Mouse (Mus musculus) kidney, postnatal 36 days (tissue): ENCODE results near the gene Plk1.

ENCODE experiments used
- DNase-seq, 2 experiments: peaks; one replicate each; pipeline ENCODE4 v3.0.0; 2021 to 2022; ENCODE audit warnings: mixed read lengths in 2 of 2

Plk1 gene

DNA sequence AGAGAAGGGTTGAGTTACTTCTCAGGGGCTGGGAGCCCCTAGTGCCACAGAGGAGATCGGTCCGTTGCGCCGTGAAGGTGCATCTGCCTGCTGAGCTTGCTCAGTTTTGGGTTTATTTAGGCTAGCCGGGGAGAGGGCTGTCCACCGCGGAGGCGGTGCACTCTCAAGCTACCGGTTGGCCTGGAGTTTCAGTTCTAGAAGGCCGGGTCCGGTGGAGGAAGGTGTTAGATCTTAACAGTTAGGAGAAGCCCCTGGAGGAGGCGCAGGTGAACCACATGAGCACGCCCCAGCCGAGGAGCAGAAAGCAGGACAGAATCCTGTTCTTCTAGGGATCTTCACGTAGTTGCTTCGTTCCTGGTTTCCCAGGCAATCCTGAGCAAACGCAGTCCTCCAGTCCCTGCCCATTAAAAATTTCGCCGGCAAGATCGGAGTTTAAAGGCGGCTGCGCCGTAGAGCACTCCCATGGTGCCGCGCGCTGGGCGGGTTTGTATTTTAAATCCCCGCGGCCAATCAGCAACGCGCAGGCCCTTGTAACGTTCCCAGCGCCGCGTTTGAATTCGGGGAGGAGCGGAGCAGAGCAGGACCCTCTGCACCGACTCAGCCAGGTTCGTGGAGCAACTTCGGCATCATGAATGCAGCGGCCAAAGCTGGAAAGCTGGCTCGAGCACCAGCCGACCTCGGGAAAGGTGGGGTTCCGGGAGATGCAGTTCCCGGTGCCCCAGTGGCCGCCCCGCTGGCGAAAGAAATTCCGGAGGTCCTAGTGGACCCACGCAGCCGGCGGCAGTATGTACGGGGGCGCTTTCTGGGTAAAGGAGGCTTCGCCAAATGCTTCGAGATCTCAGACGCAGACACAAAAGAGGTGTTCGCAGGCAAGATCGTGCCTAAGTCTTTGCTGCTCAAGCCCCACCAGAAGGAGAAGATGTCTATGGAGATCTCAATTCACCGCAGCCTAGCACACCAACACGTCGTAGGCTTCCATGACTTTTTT is at the start of gene Plk1:
Plk1 (plus strand) TSS at position 525 of the 988 bp plus-strand sequence.
- DNase-seq = peak; percentile 79 to 90

DNA sequence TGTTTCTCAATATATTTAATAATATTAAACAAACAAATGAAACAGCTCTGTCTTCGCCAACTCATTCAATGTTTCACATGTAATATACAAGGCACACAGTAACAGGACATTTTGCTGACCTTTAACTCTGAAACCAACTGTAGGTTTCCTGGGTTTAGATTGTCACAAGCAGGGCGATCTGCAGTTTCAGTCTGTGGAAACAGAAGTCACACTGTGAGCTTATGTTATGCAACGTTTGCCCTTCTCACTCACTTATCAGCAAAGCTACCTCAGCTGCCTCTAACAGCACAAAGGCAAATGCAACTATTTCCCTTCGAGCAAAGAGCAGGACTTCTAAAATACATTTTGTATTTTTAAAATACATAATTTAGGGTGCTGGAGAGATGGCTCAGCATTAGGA is 35.7 kb upstream of the Plk1 start:
- no peak for DNase-seq

DNA sequence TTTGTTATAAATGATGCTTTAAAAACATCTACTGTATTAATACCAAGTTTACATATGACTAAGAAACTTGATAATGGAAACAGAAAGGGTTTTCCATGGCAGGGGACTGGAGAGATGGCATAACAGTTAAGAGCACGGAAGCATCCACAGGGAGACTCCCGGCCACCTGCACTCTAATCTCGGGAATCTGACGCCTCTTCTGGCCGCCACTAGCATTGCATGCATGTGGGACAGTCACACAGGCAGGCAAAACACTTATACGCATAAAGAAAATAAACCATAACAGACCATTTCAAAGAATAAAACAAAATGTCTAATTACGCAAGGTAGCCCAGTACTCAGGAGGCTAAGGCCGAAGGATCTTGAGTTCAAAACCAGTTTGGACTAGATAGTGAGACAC is 33.6 kb upstream of the Plk1 start:
- peak in 1 of 2 experiments; percentile 24 for DNase-seq

DNA sequence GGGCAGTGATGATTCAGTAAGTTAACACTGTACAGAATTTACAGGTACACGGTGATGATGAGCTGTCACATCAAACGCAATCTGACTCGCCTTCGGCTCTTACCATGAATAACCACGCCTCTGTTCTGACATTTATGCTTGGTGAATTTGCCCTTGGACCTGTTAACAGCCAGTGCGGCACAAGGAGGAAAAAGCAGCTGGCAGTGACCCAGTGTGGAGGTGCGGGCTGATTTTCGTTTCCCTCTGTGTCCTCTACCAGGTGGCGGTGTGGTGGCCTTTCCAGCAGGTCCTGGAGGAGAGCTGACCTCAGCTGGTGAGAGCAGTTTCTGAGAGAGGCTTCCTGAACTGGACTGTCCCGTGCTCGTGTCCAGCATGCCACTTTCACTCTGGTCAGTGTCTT is 32.3 kb upstream of the Plk1 start:
- DNase-seq = peak in 1 of 2 experiments; percentile 73

DNA sequence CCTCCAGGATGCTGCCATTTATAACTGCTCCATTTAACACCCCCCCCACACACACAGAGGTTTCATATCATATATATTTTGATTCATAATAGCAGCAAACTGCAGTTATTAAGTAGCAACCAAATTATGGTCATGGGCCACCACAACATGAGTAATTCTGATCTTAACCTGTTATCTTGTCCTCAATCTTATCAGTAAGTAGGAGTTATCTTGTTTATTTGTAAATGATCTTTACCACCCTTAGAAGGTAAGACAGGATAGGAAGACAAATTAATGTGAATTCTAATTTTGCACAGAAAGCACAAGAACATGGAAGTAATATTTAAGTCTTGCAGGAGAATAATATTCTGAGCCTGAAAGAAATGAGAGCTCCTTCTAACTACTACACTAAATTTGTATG is 27.4 kb upstream of the Plk1 start:
- DNase-seq = no peak

DNA sequence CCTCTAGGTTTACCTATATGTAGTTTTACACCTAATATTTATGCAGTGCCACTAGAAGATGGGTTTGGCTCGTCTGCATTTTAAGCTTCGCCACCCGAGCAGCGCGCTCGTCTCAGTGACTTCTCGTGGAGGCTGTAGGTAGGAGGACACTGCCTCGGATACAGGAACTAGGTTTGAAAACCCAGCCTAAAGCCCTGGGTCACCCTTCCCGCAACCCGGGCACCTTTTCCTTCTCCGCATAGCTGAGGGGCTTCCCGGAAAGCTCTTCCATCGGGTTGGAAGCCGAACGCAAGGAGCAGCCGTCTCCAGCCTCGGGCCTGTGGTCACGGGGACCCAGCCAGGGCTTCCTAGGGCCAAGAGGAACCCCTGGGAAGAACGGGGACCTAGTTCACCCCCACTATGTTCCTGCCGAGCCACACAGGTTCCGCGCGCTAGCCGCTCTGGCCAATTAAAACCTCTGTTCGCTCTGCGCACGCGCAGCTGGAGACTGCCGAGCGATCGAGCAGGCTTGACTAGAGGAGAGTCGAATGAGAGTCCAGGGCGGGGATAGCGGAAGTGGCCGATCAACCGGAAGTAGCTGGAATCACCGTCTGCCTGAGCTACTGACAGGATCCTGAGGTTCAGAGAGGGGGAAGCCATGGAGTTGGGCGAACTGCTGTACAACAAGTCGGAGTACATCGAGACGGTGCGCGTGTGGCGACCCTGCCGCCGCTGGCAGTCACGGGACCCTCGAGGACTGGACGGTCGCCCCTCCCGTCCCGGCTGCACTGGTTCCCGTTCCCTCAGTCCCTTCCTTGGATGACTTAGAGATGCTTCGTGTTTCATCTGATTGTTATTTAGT is 26.5 kb upstream of the Plk1 start, which contains the start of the genes Palb2 and Dctn5:
Palb2 (minus strand) TSS at position 489 of the 841 bp plus-strand sequence.
Dctn5 (plus strand) TSS at position 545 of the 841 bp plus-strand sequence.
- peak; percentile 97 to 98 for DNase-seq

DNA sequence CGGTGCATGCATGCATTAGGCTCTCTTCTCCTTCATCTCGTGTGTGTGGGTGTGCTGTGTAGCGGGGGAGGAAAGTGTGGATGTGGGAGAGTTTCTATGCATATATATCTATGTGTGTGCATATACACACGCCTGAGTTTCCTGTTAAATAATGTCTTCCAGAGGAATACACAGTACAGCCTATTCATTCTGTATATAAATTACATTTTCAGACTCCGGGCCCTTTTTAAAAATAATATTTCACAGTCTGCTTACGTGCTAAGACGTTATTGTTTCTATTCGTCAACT is 26.0 kb upstream of the Plk1 start:
- no peak for DNase-seq

DNA sequence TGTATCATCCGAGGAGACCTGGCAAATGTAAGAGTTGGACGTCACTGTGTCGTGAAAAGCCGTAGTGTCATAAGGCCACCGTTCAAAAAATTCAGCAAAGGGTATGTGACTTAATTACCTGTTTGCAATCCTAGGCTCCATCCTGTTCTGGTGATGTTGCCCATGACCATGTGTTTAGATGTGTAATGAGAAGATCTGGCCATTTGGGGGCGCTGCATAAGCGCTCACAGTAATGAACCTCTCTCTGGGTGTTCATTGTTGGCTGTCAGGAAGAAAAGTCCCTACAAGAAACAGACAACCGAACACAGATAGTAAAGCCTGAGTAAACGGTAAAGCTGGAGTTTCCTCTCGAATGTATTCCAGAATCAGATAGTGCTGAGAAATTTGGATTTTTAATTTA is 24.2 kb upstream of the Plk1 start:
- peak; percentile 21 to 63 for DNase-seq

DNA sequence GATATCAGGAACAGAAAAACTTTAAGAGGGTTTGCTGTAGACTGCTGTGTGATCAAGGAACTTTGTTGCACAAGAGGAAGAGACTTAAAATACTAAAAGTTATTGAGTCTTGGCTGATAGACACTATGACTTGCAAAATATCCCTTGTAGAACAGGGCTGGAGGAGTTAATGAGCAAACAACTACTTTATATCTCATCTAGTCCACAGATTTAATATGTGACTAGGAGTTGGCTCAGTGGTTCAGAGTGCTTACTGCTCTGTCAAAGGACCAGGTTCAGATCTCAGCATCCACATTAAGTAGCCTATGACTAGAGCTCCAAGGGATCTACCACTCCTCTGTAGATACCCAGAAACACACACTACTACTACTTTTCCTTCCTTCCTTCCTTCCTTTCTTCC is 22.2 kb upstream of the Plk1 start:
- DNase-seq = peak in 1 of 2 experiments; percentile 56

DNA sequence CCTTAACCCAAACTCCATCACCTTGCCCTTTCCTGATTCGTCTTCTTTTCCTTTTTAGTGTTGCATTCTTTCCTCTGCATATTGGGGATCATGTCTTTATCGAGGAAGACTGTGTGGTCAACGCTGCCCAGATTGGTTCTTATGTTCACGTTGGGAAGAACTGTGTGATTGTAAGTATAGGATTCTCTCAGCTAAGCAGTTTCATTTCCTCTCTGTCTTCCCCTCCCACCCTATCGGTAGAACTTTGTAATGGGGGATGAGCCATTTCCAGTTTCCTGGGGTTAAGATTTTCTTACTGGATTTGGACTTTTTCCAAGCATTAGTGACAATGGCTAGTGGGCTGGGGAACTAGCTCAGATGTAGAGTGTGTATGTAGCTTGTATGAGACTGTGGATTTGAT is 21.0 kb upstream of the Plk1 start:
- no peak for DNase-seq

DNA sequence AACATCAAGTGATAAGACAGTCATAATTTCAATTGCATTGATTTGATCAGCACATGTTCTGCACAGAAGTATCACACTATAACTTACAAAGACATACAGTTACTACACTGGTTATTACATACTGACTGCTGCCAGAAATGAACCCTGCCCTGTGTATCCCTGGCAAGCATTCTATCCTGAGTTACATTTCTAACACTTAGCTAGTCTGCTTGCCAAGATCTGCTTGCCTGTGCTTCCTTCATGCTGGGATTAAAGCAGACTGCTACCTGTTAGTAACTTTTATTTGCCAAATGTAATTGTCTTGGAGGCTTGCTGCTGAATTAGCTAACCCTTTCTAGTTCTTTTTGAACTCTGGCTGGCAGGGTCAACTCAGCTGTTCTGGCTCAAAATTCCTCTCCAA is 18.2 kb upstream of the Plk1 start:
- DNase-seq = peak; percentile 11 to 55

DNA sequence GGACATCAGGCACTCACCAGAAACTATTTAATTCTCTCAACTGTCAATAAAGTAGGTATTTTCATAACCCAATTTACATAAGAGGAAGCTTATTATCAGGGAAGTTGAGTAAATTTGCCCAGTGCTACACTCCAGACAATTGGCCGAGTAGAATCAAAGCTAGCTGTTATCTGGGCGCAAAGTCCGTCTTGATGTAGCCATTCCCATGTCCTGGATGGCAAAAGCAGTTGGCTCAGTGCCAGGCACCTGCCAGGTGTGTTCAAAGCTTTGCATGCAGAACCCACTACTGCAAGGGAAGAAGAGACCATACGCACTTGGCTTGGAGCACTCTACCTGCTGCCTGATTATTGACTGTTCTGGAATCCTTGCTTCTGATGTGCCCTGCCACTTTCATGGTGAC is 6.8 kb upstream of the Plk1 start:
- no peak for DNase-seq

DNA sequence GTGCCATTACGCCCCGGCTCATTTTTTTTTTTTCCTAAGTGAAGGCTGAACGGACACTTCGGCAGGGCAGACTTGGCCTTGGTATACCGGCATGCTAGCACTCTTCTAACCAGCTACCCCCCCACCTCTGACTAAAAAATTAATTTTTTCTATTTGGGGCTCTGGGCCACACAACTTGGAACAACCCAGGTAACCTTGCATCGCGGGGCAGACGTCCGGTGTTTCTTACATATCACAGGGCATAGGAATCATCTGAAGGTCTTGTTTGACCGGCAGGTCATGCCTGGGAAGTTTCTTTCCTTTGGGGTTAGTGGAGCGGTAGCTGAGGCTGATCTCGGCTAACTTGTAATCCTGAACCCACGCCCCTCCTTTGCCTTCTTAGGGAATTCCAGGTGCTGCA is 751 bp upstream of the Plk1 start:
- no peak for DNase-seq

DNA sequence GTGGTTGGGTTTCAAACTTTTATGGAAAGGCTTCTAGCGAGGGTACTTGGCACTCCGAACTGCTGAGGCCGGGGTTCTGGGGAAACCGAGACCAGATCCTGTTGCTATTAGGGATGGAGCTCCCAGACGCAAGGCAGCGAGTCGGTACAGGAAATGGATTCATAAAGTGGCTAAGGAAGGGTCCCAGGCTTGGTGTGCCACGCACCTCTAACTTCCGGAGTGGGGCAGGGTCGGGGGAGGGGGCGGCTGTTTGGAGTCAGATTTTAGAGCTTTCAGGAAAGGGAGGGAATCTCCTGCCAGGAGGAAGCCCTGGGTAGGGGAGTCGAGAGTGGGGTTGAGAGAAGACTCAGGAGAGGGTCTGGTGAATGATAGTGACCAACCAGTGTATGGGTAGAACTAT is 798 bp downstream of the Plk1 start:
- DNase-seq = no peak

DNA sequence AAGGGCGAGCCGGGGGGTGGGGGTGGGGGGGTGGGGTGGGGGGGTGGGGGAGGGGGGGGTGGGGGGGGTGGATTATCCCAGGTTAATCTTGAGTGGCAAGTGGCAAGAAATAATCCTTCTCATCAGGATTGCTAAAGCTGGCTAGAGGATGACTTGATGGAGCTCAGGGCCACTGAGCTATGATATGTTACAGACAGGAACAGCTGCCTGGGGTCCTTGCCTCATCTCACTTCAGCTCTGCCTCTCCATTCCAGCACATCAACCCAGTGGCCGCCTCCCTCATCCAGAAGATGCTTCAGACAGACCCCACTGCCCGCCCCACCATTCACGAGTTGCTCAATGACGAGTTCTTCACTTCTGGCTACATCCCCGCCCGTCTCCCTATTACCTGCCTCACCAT is 4.5 kb downstream of the Plk1 start:
- no peak for DNase-seq

DNA sequence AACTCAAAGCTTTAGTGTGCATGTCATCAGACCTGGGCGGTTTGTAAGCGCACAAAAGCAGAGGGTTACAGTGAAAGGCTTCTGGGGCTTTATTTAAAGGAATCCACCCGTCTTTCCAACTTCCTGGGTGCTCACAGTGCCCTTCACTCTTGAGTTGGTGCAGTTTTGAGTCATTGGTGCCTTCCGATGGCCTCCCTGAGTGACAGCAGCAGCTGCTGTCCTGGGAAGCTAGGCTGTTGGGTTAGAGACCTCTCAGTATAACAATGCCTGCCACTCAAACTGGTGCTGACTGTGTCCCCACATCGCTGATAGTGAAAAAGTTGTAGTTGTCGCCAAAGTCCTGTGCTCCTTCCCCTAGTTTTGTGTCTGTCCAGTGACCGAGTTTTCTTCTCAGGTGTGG is 8.0 kb downstream of the Plk1 start:
- DNase-seq = no peak

DNA sequence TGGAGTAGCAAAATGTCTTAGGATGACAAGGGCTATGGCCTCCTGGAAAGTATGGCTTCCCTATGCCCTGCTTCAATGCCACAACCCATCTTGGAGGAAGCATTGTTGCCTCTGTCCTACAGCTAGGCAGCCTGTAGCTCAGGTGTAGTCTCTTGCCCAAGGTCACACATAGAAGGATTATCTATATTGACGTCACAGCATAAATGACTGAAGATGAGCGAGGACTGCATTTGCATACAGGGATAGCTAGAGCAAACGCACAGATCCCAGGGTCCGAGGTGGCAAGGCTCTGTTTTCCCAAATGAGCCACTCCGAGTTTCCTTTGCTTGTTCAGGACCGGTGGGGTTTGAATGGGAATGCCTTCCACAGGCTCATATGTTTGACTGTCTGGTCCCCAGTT is 11.5 kb downstream of the Plk1 start:
- no peak for DNase-seq

DNA sequence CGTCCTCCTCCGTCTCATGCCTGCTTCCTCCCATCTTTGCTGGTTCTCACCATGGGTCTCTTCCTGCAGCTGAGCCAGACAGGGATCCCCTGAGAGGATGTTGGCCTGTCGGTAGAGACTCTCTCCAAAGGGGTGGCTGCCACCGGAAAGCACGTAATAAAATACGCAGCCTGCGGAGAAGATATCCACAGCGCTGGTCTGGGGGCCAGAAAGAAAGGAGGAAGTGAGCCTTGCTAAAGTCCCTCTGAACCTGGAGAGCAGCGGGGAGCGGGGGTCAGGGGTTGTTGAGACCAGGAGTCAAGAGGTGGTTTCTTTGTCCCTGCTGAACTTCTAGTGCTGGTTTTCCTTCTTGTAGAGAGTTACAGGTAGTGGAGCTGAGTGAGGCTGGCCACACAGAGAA is 12.4 kb downstream of the Plk1 start:
- no peak for DNase-seq

DNA sequence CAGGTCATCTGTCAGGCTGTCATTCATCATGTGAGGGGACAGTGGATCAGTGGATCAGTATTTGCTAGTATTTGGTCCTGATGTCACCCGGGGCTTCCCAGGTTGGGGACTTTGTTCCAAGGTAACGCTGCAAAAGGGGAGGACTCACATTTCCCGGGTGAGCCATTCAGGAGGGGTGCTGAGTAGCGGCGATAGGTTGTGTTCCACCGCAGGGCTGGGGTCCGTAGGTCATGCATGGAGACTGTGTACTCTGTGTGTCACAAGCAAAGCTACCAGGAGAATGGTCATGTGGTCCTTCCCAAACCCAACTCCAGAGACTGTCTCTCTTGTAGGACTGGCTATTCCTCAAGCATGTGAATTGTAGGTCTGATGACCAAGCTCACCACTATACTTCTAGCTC is 21.5 kb downstream of the Plk1 start:
- no peak for DNase-seq

DNA sequence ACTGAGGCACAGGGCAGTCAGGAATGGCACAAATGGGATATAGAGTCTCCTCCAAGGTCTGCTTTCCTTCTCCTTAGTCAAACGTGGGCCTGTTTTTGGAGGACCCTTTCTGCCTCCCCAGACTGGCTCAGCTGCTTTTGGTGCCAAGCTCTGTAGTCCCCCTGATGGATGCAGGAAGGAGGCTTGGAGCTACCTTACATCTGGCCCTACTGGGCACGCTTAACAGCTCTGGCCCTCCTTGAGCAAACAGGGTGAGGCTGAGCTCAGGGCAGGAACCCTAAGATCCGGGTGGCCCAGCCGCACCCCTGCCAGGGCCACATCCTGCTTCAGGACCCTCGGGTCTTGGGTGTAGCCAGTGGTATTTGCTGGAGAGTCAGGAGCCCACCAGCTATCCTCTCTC is 25.3 kb downstream of the Plk1 start:
- no peak for DNase-seq

DNA sequence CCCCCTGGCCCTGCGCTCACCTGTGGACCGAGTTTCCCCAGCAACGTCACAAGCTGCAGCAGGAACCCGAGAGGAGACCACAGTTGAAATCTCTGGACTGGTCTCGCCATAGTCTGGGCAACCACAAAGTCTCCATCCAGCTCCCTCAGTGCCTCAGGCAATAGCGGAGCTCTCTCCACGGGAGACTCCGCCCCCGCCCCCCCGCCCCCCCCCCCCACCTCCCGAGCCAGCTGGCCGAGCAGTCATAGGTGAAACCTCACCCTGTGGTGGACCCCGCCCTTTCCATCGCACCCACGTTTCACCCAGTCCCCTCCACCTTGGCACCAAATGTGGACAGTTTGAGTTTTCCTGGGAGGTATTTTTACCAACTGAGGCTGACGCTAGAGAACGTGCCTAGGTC is 26.8 kb downstream of the Plk1 start, which contains the start of gene Ern2:
Ern2 (minus strand) TSS at position 165 of the 400 bp plus-strand sequence.
- no peak for DNase-seq

DNA sequence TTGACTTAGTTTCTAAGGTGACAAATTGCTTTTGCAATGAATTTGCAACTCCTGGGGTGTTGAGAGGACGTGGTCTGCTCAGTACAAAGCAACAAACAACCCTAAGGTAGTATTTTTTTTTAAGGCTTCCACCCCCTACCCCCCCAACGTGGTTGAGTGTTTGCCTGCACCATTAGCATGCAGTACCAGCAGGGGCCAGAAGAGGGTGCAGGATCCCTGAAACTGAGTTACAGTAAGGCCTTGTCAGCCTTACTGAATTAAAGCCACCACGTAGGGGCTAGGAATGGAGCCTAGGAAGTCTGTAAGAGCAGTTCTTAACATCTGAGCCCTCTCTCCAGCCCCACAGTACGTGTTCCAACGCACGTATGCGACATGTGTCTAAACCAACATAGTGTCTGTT is 30.2 kb downstream of the Plk1 start:
- DNase-seq = peak; percentile 21 to 78

DNA sequence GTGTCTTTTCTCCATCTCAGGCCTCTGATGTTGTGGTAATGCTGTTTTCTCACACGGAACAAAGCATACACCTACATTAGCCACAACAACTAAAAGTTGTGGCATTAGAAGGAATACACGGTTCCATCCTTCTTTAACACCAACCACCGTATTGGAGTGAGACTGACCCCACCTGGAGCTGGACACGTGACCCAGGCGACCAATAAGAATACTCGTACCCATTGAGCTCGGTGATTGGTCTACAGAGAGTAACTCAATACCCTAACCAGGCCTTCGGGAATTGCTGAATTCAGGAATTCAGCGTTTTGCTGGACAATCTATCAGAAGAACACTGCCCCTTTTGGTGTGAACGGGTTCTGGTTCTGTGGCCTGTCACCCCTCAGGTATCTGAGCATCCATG is 31.9 kb downstream of the Plk1 start:
- no peak for DNase-seq

DNA sequence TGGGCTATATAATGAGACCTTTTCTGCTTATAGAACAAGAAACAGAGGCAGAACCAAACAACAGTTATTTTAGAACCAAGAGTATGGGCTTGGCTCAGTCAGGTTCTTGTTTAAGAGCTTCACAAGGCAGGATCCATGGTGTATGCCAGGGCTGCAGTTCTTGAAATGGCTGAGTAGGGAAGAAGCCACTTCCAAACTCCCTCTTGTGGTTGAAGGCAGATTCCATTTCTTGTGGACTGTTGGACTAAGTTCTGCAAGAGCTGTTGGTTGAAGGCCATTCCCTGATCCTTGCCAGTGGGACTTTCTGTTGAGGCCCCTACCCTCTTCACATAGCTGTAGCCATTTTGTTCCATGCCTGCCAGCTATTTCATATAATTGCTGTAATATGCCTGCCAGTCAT is 34.7 kb downstream of the Plk1 start:
- peak in 1 of 2 experiments; percentile 10 for DNase-seq
